In genomic region chr10:78028129-78028528, GRCm38 (mm10) we compare ENCODE assay signal across 8 mouse cellular contexts. TPM values are rescaled to one million over a fixed set of nuclear protein-coding genes. Genes with fewer than 3 reads are reported as not detected.
DNase-seq lines count a peak whose midpoint lies in the region.

No protein-coding gene starts in this region.

- no peaks in the 10 kb centered on the region for H3K4me1 ChIP-seq in forebrain, embryonic 10.5 days

- H3K9me3 ChIP-seq in forebrain, embryonic 10.5 days = no peaks in the 10 kb centered on the region

- no peaks in the 10 kb centered on the region for H3K27me3 ChIP-seq in forebrain, embryonic 10.5 days (ENCODE audit: poor library complexity, severe bottlenecking)

- peak; percentile 88 for DNase-seq in ES-CJ7 (ENCODE audit: low read depth, low spot score)
- peak; percentile 52 for DNase-seq in brain, embryonic 18.5 days (ENCODE audit: low read depth, low spot score)
- peak; percentile 73 for DNase-seq in forebrain, embryonic 10.5 days (ENCODE audit: extremely low spot score, low spot score)
- peak; percentile 27 for DNase-seq in heart, postnatal 25 days (ENCODE audit: low spot score)
- peak; percentile 61 to 85 for DNase-seq in kidney, postnatal 36 days
- peak; percentile 84 for DNase-seq in lung, postnatal 14 days
- DNase-seq in retina, adult 2 months (ENCODE audit: low read depth, low spot score) = peak; percentile 65
- peak; percentile 74 for DNase-seq in thymus, postnatal 14 days

- no peak overlapping the region for H3K4me3 ChIP-seq in forebrain, embryonic 10.5 days

- no peak overlapping the region for H3K27ac ChIP-seq in forebrain, embryonic 10.5 days

- no peaks in the 10 kb centered on the region for H3K36me3 ChIP-seq in forebrain, embryonic 10.5 days (replicated peaks)

- WGBS in forebrain, embryonic 10.5 days = 5% methylated on average over 5 of the region's 5 CpGs

- intact Hi-C loops in heart, postnatal 25 days (cut with DNase I) = loop anchor here (5.0 kb wide), 3 partner anchors 41 to 369 kb away; no protein-coding TSS in a partner anchor

RNA-seq across cellular contexts. Expression of gene Dnmt3l, which starts 13.6 kb away (rescaled TPM):
- not detected in 2 replicates for polyA plus RNA-seq in forebrain, embryonic 10.5 days (2016; fragmentation: Nextera tagmentation; extraction: Ambion mirVana)
- total RNA-seq in heart, postnatal 25 days (2021) = under 1 TPM in 1 of 2 experiments, not detected in 1; 0.22 TPM

RNA-seq across cellular contexts. Expression of gene Aire, which starts 15.3 kb away (rescaled TPM):
- polyA plus RNA-seq in forebrain, embryonic 10.5 days (2016; fragmentation: Nextera tagmentation; extraction: Ambion mirVana) = 0.28 and 0.33 TPM in 2 replicates
- total RNA-seq in heart, postnatal 25 days (2021) = not detected

RNA-seq across cellular contexts. Expression of gene Pfkl, which starts 18.2 kb away (rescaled TPM):
- 262 and 282 TPM in 2 replicates for polyA plus RNA-seq in forebrain, embryonic 10.5 days (2016; fragmentation: Nextera tagmentation; extraction: Ambion mirVana)
- total RNA-seq in heart, postnatal 25 days (2021) = 100 to 1,000 TPM; 106 to 115 TPM

RNA-seq across cellular contexts. Expression of gene Icosl, which starts 41.0 kb away (rescaled TPM):
- polyA plus RNA-seq in forebrain, embryonic 10.5 days (2016; fragmentation: Nextera tagmentation; extraction: Ambion mirVana) = 2.6 and 2.9 TPM in 2 replicates
- total RNA-seq in heart, postnatal 25 days (2021) = 1 to 10 TPM; 4.2 to 7.2 TPM

RNA-seq across cellular contexts. Expression of gene 1810043G02Rik, which starts 49.8 kb away (rescaled TPM):
- polyA plus RNA-seq in forebrain, embryonic 10.5 days (2016; fragmentation: Nextera tagmentation; extraction: Ambion mirVana) = 33.9 and 37.4 TPM in 2 replicates
- total RNA-seq in heart, postnatal 25 days (2021) = 10 to 100 TPM in 1 of 2 experiments, 1 to 10 TPM in 1; 9.7 to 11.1 TPM

Comparison
In these comparisons a context has a peak if more than half of its experiments do, and no peak if none do; other contexts are left out.
1. DNase-seq: peak in every context shown above with its lines; median percentile 88 in ES-CJ7; 84 in lung, postnatal 14 days; 74 in thymus, postnatal 14 days; 73 in forebrain, embryonic 10.5 days; 73 in kidney, postnatal 36 days; 65 in retina, adult 2 months; 52 in brain, embryonic 18.5 days; 27 in heart, postnatal 25 days.